Mouse (Mus musculus): ENCODE measurements at regions not wholly inside any gene's neighbourhood (a gene's known extent, or its start where the extent isn't known, plus 50 kb on each side); places are given as distances from the start of the nearest gene placed in this dataset.

- Histone ChIP-seq H3K9ac (replicated peaks; ENCODE audit: low read depth, low read length) (no peak overlapping the region), H3K4me1 (ENCODE audit: control insufficient read depth, insufficient read depth, low read length) (no peaks in the 10 kb centered on the region), H3K27ac (ENCODE audit: low read length) (no peak overlapping the region), H3K36me3 (ENCODE audit: control insufficient read depth, insufficient read depth, low read length) (no peaks in the 10 kb centered on the region), H3K9me3 (ENCODE audit: control insufficient read depth, low read depth, low read length) (no peaks in the 10 kb centered on the region), H3K4me2 (replicated peaks; ENCODE audit: low read depth, low read length) (no peak overlapping the region), H3K4me3 (ENCODE audit: low read depth, low read length) (no peak overlapping the region), H3K27me3 (ENCODE audit: control insufficient read depth, insufficient read depth, low read length) (no peaks in the 10 kb centered on the region)
- no peak for ATAC-seq (ENCODE audit: insufficient number of reproducible peaks, insufficient read depth, low FRiP score, low read depth)
- WGBS = 83% methylated on average over 2 of the region's 2 CpGs
Observed at GRCm38 (mm10) chr9:17587558-17587957, 704.4 kb upstream of the Chordc1 start.

GRCm38 (mm10) chr9:17587968-17588550, 703.9 kb upstream of the Chordc1 start:
- no peaks in the 10 kb centered on the region for H3K36me3 ChIP-seq (ENCODE audit: control insufficient read depth, insufficient read depth, low read length)
- 68% methylated on average over 2 of the region's 2 CpGs for WGBS
- no peak overlapping the region for H3K4me3 ChIP-seq (ENCODE audit: low read depth, low read length)
- H3K27ac ChIP-seq (ENCODE audit: low read length) = no peak overlapping the region
- no peak overlapping the region for H3K9ac ChIP-seq (replicated peaks; ENCODE audit: low read depth, low read length)
- H3K27me3 ChIP-seq (ENCODE audit: control insufficient read depth, insufficient read depth, low read length) = no peaks in the 10 kb centered on the region
- ATAC-seq (ENCODE audit: insufficient number of reproducible peaks, insufficient read depth, low FRiP score, low read depth) = no peak
- H3K9me3 ChIP-seq (ENCODE audit: control insufficient read depth, low read depth, low read length) = no peaks in the 10 kb centered on the region
- no peak overlapping the region for H3K4me2 ChIP-seq (replicated peaks; ENCODE audit: low read depth, low read length)
- no peaks in the 10 kb centered on the region for H3K4me1 ChIP-seq (ENCODE audit: control insufficient read depth, insufficient read depth, low read length)

- Histone ChIP-seq H3K27me3 (ENCODE audit: control insufficient read depth, insufficient read depth, low read length) (no peaks in the 10 kb centered on the region), H3K27ac (ENCODE audit: low read length) (no peak overlapping the region), H3K4me1 (ENCODE audit: control insufficient read depth, insufficient read depth, low read length) (no peaks in the 10 kb centered on the region), H3K9me3 (ENCODE audit: control insufficient read depth, low read depth, low read length) (no peaks in the 10 kb centered on the region), H3K36me3 (ENCODE audit: control insufficient read depth, insufficient read depth, low read length) (no peaks in the 10 kb centered on the region), H3K4me2 (replicated peaks; ENCODE audit: low read depth, low read length) (no peak overlapping the region), H3K4me3 (ENCODE audit: low read depth, low read length) (no peak overlapping the region), H3K9ac (replicated peaks; ENCODE audit: low read depth, low read length) (no peak overlapping the region)
- no peak for ATAC-seq (ENCODE audit: insufficient number of reproducible peaks, insufficient read depth, low FRiP score, low read depth)
- 61% methylated on average over 1 of the region's 1 CpGs for WGBS
Observed at GRCm38 (mm10) chr9:17611146-17611545, 680.8 kb upstream of the Chordc1 start.

- Histone ChIP-seq H3K4me2 (replicated peaks; ENCODE audit: low read depth, low read length) (no peak overlapping the region), H3K9ac (replicated peaks; ENCODE audit: low read depth, low read length) (no peak overlapping the region), H3K9me3 (ENCODE audit: control insufficient read depth, low read depth, low read length) (no peaks in the 10 kb centered on the region), H3K4me1 (ENCODE audit: control insufficient read depth, insufficient read depth, low read length) (no peaks in the 10 kb centered on the region), H3K27ac (ENCODE audit: low read length) (no peak overlapping the region), H3K4me3 (ENCODE audit: low read depth, low read length) (no peak overlapping the region), H3K36me3 (ENCODE audit: control insufficient read depth, insufficient read depth, low read length) (no peaks in the 10 kb centered on the region), H3K27me3 (ENCODE audit: control insufficient read depth, insufficient read depth, low read length) (no peaks in the 10 kb centered on the region)
- no peak for ATAC-seq (ENCODE audit: insufficient number of reproducible peaks, insufficient read depth, low FRiP score, low read depth)
- WGBS = 79% methylated on average over 1 of the region's 1 CpGs
Observed at GRCm38 (mm10) chr9:17642513-17642912, 649.4 kb upstream of the Chordc1 start.

GRCm38 (mm10) chr9:17645882-17646626, 645.9 kb upstream of the Chordc1 start:
- no peaks in the 10 kb centered on the region for H3K9me3 ChIP-seq (ENCODE audit: control insufficient read depth, low read depth, low read length)
- no peak overlapping the region for H3K4me3 ChIP-seq (ENCODE audit: low read depth, low read length)
- no peak overlapping the region for H3K9ac ChIP-seq (replicated peaks; ENCODE audit: low read depth, low read length)
- H3K27ac ChIP-seq (ENCODE audit: low read length) = no peak overlapping the region
- ATAC-seq (ENCODE audit: insufficient number of reproducible peaks, insufficient read depth, low FRiP score, low read depth) = no peak
- no peaks in the 10 kb centered on the region for H3K36me3 ChIP-seq (ENCODE audit: control insufficient read depth, insufficient read depth, low read length)
- no peaks in the 10 kb centered on the region for H3K4me1 ChIP-seq (ENCODE audit: control insufficient read depth, insufficient read depth, low read length)
- H3K27me3 ChIP-seq (ENCODE audit: control insufficient read depth, insufficient read depth, low read length) = no peaks in the 10 kb centered on the region
- no peak overlapping the region for H3K4me2 ChIP-seq (replicated peaks; ENCODE audit: low read depth, low read length)
- 84% methylated on average over 4 of the region's 4 CpGs for WGBS

- ATAC-seq (ENCODE audit: insufficient number of reproducible peaks, insufficient read depth, low FRiP score, low read depth) = no peak
Observed at GRCm38 (mm10) chr9:17653818-17654217, 638.1 kb upstream of the Chordc1 start.

GRCm38 (mm10) chr9:17664113-17664512, 627.8 kb upstream of the Chordc1 start:
- Histone ChIP-seq H3K36me3 (ENCODE audit: control insufficient read depth, insufficient read depth, low read length) (no peaks in the 10 kb centered on the region), H3K4me1 (ENCODE audit: control insufficient read depth, insufficient read depth, low read length) (no peaks in the 10 kb centered on the region), H3K4me2 (replicated peaks; ENCODE audit: low read depth, low read length) (no peak overlapping the region), H3K27me3 (ENCODE audit: control insufficient read depth, insufficient read depth, low read length) (no peaks in the 10 kb centered on the region), H3K9ac (replicated peaks; ENCODE audit: low read depth, low read length) (no peak overlapping the region), H3K4me3 (ENCODE audit: low read depth, low read length) (no peak overlapping the region), H3K9me3 (ENCODE audit: control insufficient read depth, low read depth, low read length) (no peaks in the 10 kb centered on the region), H3K27ac (ENCODE audit: low read length) (no peak overlapping the region)
- ATAC-seq (ENCODE audit: insufficient number of reproducible peaks, insufficient read depth, low FRiP score, low read depth) = no peak
- 43% methylated on average over 1 of the region's 1 CpGs for WGBS

More at GRCm38 (mm10) chr9:17653818-17654217, 638.1 kb upstream of the Chordc1 start:
- H3K4me2 ChIP-seq (replicated peaks; ENCODE audit: low read depth, low read length) = no peak overlapping the region
- H3K27ac ChIP-seq (ENCODE audit: low read length) = no peak overlapping the region
- H3K4me3 ChIP-seq (ENCODE audit: low read depth, low read length) = no peak overlapping the region
- no peak overlapping the region for H3K9ac ChIP-seq (replicated peaks; ENCODE audit: low read depth, low read length)
- no peaks in the 10 kb centered on the region for H3K4me1 ChIP-seq (ENCODE audit: control insufficient read depth, insufficient read depth, low read length)
- H3K36me3 ChIP-seq (ENCODE audit: control insufficient read depth, insufficient read depth, low read length) = no peaks in the 10 kb centered on the region
- no peaks in the 10 kb centered on the region for H3K27me3 ChIP-seq (ENCODE audit: control insufficient read depth, insufficient read depth, low read length)
- no peaks in the 10 kb centered on the region for H3K9me3 ChIP-seq (ENCODE audit: control insufficient read depth, low read depth, low read length)

GRCm38 (mm10) chr9:17668260-17668659, 623.7 kb upstream of the Chordc1 start:
- no peaks in the 10 kb centered on the region for H3K9me3 ChIP-seq (ENCODE audit: control insufficient read depth, low read depth, low read length)
- WGBS = 76% methylated on average over 1 of the region's 1 CpGs
- no peak overlapping the region for H3K9ac ChIP-seq (replicated peaks; ENCODE audit: low read depth, low read length)
- no peak overlapping the region for H3K27ac ChIP-seq (ENCODE audit: low read length)
- no peaks in the 10 kb centered on the region for H3K36me3 ChIP-seq (ENCODE audit: control insufficient read depth, insufficient read depth, low read length)
- H3K4me1 ChIP-seq (ENCODE audit: control insufficient read depth, insufficient read depth, low read length) = no peaks in the 10 kb centered on the region
- no peak overlapping the region for H3K4me3 ChIP-seq (ENCODE audit: low read depth, low read length)
- H3K27me3 ChIP-seq (ENCODE audit: control insufficient read depth, insufficient read depth, low read length) = no peaks in the 10 kb centered on the region
- no peak overlapping the region for H3K4me2 ChIP-seq (replicated peaks; ENCODE audit: low read depth, low read length)
- no peak for ATAC-seq (ENCODE audit: insufficient number of reproducible peaks, insufficient read depth, low FRiP score, low read depth)

- Histone ChIP-seq H3K4me2 (replicated peaks; ENCODE audit: low read depth, low read length) (no peak overlapping the region), H3K36me3 (ENCODE audit: control insufficient read depth, insufficient read depth, low read length) (no peaks in the 10 kb centered on the region), H3K27ac (ENCODE audit: low read length) (no peak overlapping the region), H3K9me3 (ENCODE audit: control insufficient read depth, low read depth, low read length) (no peaks in the 10 kb centered on the region), H3K9ac (replicated peaks; ENCODE audit: low read depth, low read length) (no peak overlapping the region), H3K4me3 (ENCODE audit: low read depth, low read length) (no peak overlapping the region), H3K4me1 (ENCODE audit: control insufficient read depth, insufficient read depth, low read length) (no peaks in the 10 kb centered on the region), H3K27me3 (ENCODE audit: control insufficient read depth, insufficient read depth, low read length) (no peaks in the 10 kb centered on the region)
- ATAC-seq (ENCODE audit: insufficient number of reproducible peaks, insufficient read depth, low FRiP score, low read depth) = peak; percentile 56; the same call in 1 of the 2 replicates
- WGBS = 67% methylated on average over 1 of the region's 1 CpGs
Observed at GRCm38 (mm10) chr9:17675519-17675918, 616.4 kb upstream of the Chordc1 start.

Measured in stomach, embryonic 14.5 days (tissue).